Mouse (Mus musculus): ENCODE data around the gene Gm3106. TPM values are rescaled to one million over a fixed set of nuclear protein-coding genes. Genes with fewer than 3 reads are reported as not detected.
"Not testable (repeated sequence)": the region's sequence is repeated elsewhere in the genome, so short reads cannot be mapped to it uniquely, and the experiment has no call there.

Gm3106 gene
- total RNA-seq (2021), result not detected
- polyA plus RNA-seq (2012; rRNA removed), result not detected in 2 replicates
- long read RNA-seq, result 0 reads

DNA sequence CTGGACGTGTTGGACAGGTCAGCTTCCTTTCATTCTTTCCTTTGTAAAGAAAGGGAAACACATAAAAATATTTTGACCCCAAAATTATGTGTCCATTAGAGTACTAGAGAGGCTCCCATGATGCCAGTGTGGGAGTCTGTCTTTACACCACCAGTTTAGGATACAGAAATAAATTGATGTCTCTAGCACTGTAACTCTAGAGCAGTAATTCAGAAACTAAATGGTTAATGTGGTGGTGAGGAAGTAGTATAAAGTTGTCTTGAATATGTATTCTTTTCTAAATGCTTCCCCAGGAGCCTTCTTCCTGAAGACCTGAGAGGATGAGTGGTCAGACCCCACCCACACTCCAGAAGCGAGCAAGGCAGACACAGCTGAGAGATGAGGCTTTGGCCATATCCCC lies at the start of gene Gm3106:
Gene Gm3106 (plus strand): TSS at position 301 of the 400 bp plus-strand sequence.
- DNase-seq, result not testable (repeated sequence)

Other genes starting within 250 kb of the Gm3106 start
- not detected for gene BC061212, start 147.5 kb upstream of the Gm3106 start, total RNA-seq (2021)
- not detected in 2 replicates for gene BC061212, start 147.5 kb upstream of the Gm3106 start, polyA plus RNA-seq (2012; rRNA removed)
- not detected for gene Gm6351, start 141.6 kb upstream of the Gm3106 start, total RNA-seq (2021)
- gene Gm6351, start 141.6 kb upstream of the Gm3106 start, polyA plus RNA-seq (2012; rRNA removed), result not detected in 2 replicates
- not detected for gene A430089I19Rik, start 88.8 kb downstream of the Gm3106 start, total RNA-seq (2021)
- gene A430089I19Rik, start 88.8 kb downstream of the Gm3106 start, polyA plus RNA-seq (2012; rRNA removed), result not detected in 2 replicates
- not detected for gene Gm6502, start 96.4 kb downstream of the Gm3106 start, total RNA-seq (2021)
- gene Gm6502, start 96.4 kb downstream of the Gm3106 start, polyA plus RNA-seq (2012; rRNA removed), result not detected in 2 replicates
- gene AA792892, start 121.7 kb downstream of the Gm3106 start, total RNA-seq (2021), result under 1 TPM in 1 of 2 experiments, not detected in 1; 0.17 TPM
- gene AA792892, start 121.7 kb downstream of the Gm3106 start, polyA plus RNA-seq (2012; rRNA removed), result not detected in 2 replicates
- gene Gm7682, start 227.8 kb downstream of the Gm3106 start, total RNA-seq (2021), result not detected
- not detected in 2 replicates for gene Gm7682, start 227.8 kb downstream of the Gm3106 start, polyA plus RNA-seq (2012; rRNA removed)